Mouse (Mus musculus): ENCODE measurements around the gene Gm10139. TPM values are rescaled to one million over a fixed set of nuclear protein-coding genes. Genes with fewer than 3 reads are reported as not detected.
"Not testable (repeated sequence)": the region's sequence is repeated elsewhere in the genome, so short reads cannot be mapped to it uniquely, and the experiment has no call there.

The Gm10139 gene
- not detected for total RNA-seq (2021)

DNA sequence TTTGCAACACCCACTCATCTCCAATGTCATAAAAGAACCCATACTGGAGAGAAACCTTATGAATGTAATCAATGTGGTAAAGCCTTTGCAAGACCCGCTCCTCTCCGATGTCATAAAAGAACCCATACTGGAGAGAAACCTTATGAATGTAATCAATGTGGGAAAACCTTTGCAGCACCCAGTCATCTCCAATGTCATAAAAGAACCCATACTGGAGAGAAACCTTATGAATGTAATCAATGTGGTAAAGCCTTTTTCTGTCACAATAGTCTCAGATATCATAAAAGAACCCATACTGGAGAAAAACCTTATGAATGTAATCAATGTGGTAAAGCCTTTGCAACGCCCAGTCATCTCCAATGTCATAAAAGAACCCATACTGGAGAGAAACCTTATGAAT, at the start of gene Gm10139:
TSS of gene Gm10139 (plus strand) at position 301 of the 400 bp plus-strand sequence.
- intact Hi-C loops (cut with DNase I): not testable (repeated sequence)

DNA sequence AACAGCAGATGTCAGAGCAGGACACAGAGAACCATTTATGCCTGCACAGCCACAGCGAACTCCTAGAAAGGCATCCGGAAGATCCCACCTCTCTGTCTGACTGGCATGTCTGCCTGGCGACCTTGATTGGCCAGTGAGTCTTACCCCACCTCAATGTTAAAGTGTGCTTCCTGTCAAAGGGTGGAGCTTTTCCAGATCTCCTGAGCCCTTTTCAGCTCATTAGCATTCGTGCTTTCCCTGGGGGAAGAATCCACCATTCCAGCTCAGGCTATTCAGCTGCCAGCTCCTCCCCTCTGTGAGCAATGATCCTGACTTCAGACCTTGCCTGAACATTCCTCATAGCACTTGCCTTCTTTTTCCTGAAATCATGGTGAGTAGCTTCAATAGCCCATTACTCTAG, 45.2 kb downstream of the Gm10139 start:
- intact Hi-C loops (cut with DNase I); DNase-seq: not testable (repeated sequence)

More for the DNA sequence above, at the start of gene Gm10139:
- DNase-seq: not testable (repeated sequence)

Other genes starting within 250 kb of the Gm10139 start
- gene Zfp369, start 233.9 kb upstream of the Gm10139 start, total RNA-seq (2021): 10 to 100 TPM; 74.4 to 80.0 TPM

All from left cerebral cortex, postnatal 4 days (tissue).